Mouse (Mus musculus) ES-Bruce4 (cell line): ENCODE results near the gene Pdik1l.

Experiments used
- CTCF ChIP-seq: IDR thresholded peaks from one replicate; pipeline ENCODE4 v1.8.1; 2011; ENCODE audit warnings: low read depth, low read length
- EP300 ChIP-seq: IDR thresholded peaks from 2 replicates; pipeline ENCODE4 v1.6.1; 2011; ENCODE audit warnings: low read depth, low read length; ENCODE audit not compliant: insufficient read depth
- POLR2A ChIP-seq: IDR thresholded peaks from one replicate; pipeline ENCODE4 v1.8.1; 2011; ENCODE audit warnings: low read length; ENCODE audit not compliant: insufficient read depth

DNA sequence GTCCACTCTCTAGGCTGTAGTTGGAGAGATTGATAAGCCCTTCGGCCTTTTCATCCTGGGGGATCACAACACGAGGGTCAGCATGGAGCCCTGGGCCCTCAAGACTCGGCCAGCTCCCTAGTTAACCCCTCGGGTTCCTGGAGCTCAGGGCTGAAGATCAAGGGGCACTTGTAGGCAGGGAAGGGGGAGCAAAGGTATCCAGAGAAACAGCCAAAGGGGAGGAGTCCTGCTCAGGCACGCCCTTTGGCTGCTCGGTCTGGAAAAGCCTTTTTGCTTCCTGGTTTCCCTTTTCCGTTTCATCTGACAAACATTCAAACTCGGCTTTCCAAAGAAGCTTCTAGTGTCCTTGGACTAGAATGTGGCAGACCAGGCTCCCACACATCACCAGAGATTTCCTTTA lies 57.3 kb downstream of the Pdik1l start:
- TF ChIP-seq POLR2A (no peak), EP300 (no peak), CTCF (no peak)
